Mouse (Mus musculus) G1E-ER4 (cell line): ENCODE measurements around the gene 1700012B09Rik. TPM values are rescaled to one million over a fixed set of nuclear protein-coding genes. Genes with fewer than 3 reads are reported as not detected.

ENCODE experiments used
- GATA1 ChIP-seq: IDR thresholded peaks from one replicate; pipeline ENCODE4 v1.8.0; 2012; ENCODE audit warnings: low read length, inconsistent platforms
- polyA plus RNA-seq: library from polyadenylated mRNA; stranded (reverse); fragments of >175 nt; gene quantifications from 2 replicates; pipeline ENCODE4 v1.2.3, GENCODE M21; 2012

Gene 1700012B09Rik
- polyA plus RNA-seq, 1 experiment = not detected

GRCm38 (mm10) chr9:14751503-14752000, 19.3 kb downstream of the 1700012B09Rik start:
- no peak for TF ChIP-seq GATA1

- no peak for TF ChIP-seq GATA1
Observed at GRCm38 (mm10) chr9:14750901-14751502, 19.8 kb downstream of the 1700012B09Rik start.

- TF ChIP-seq GATA1 = no peak
Observed at GRCm38 (mm10) chr9:14740151-14740924, 30.5 kb downstream of the 1700012B09Rik start, which contains the start of gene Piwil4. Gene Piwil4, minus strand, starts transcription at chr9:14740733.

- peak; percentile 52 for TF ChIP-seq GATA1
Observed at GRCm38 (mm10) chr9:14739498-14740150, 31.2 kb downstream of the 1700012B09Rik start.

- no peak for TF ChIP-seq GATA1
Observed at GRCm38 (mm10) chr9:14730941-14731541, 39.8 kb downstream of the 1700012B09Rik start.

- TF ChIP-seq GATA1 = no peak
Observed at GRCm38 (mm10) chr9:14728365-14728764, 42.5 kb downstream of the 1700012B09Rik start.

GRCm38 (mm10) chr9:14726629-14727028, 44.2 kb downstream of the 1700012B09Rik start:
- TF ChIP-seq GATA1 = no peak

GRCm38 (mm10) chr9:14726005-14726404, 44.8 kb downstream of the 1700012B09Rik start:
- no peak for TF ChIP-seq GATA1

GRCm38 (mm10) chr9:14724755-14725420, 45.9 kb downstream of the 1700012B09Rik start:
- TF ChIP-seq GATA1 = no peak

GRCm38 (mm10) chr9:14721610-14722009, 49.2 kb downstream of the 1700012B09Rik start:
- no peak for TF ChIP-seq GATA1

GRCm38 (mm10) chr9:14720384-14720783, 50.4 kb downstream of the 1700012B09Rik start:
- no peak for TF ChIP-seq GATA1

- no peak for TF ChIP-seq GATA1
Observed at GRCm38 (mm10) chr9:14718332-14718691, 52.5 kb downstream of the 1700012B09Rik start.

GRCm38 (mm10) chr9:14717689-14718331, 53.0 kb downstream of the 1700012B09Rik start:
- no peak for TF ChIP-seq GATA1

- TF ChIP-seq GATA1 = no peak
Observed at GRCm38 (mm10) chr9:14715258-14715657, 55.6 kb downstream of the 1700012B09Rik start.

GRCm38 (mm10) chr9:14710910-14711309, 59.9 kb downstream of the 1700012B09Rik start:
- no peak for TF ChIP-seq GATA1

Other genes with a start within 250 kb of the 1700012B09Rik start
- gene Amotl1, start 126.0 kb downstream of the 1700012B09Rik start, polyA plus RNA-seq = 2.1 and 3.0 TPM in 2 replicates
- 1.6 and 1.9 TPM in 2 replicates for gene Piwil4, start 30.3 kb downstream of the 1700012B09Rik start, polyA plus RNA-seq
- gene Fut4, start 18.6 kb downstream of the 1700012B09Rik start, polyA plus RNA-seq = not detected in 2 replicates
- 10.2 and 12.2 TPM in 2 replicates for gene Mre11a, start 13.6 kb upstream of the 1700012B09Rik start, polyA plus RNA-seq
- 37.5 and 59.0 TPM in 2 replicates for gene Ankrd49, start 13.8 kb upstream of the 1700012B09Rik start, polyA plus RNA-seq
- gene Gpr83, start 89.2 kb upstream of the 1700012B09Rik start, polyA plus RNA-seq = not detected in 2 replicates
- not detected in 2 replicates for gene Izumo1r, start 132.9 kb upstream of the 1700012B09Rik start, polyA plus RNA-seq